Mouse (Mus musculus) G1E (cell line): ENCODE results near the gene Lin54.

Experiments used
- CTCF ChIP-seq: IDR thresholded peaks from 2 replicates; pipeline ENCODE4 v1.5.1; 2012; ENCODE audit warnings: low read depth, low read length, inconsistent platforms, mixed read lengths
- GATA1 ChIP-seq: IDR thresholded peaks from 2 replicates; pipeline ENCODE4 v1.6.1; 2012; ENCODE audit warnings: borderline replicate concordance, low read length, inconsistent platforms, mixed read lengths
- GATA2 ChIP-seq: IDR thresholded peaks from 2 replicates; pipeline ENCODE4 v1.6.1; 2012; ENCODE audit warnings: low read depth, low read length, inconsistent platforms, borderline replicate concordance
- TAL1 ChIP-seq: conservative IDR thresholded peaks from 2 replicates; pipeline ENCODE4 v1.6.1; 2012; ENCODE audit warnings: low read depth, low read length, inconsistent platforms, mixed read lengths

DNA sequence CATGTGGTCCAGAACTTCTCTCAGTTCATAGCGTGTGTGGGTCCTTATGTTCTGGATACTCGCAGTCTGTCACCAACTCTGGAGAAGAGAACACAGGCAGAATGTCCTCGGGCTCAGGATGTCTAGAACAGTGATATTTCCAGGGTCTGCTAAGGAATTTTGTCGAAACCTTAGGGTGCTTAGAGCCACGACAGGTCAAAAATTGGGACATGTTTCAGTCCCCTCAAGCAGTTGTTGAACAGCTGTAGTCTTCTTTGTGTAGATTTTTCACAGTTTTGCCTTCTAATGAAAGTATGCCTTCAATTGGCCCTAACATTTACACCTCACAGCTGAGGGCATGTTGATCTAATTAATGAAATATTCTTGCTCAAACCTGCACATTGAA is 18.6 kb upstream of the Lin54 start:
- no peak for TF ChIP-seq CTCF
- no peak for TF ChIP-seq TAL1
- no peak for TF ChIP-seq GATA1
- TF ChIP-seq GATA2, result no peak
